Mouse (Mus musculus) liver, adult 2 months (tissue): Measurements from ENCODE around the gene Olfr51. TPM values are rescaled to one million over a fixed set of nuclear protein-coding genes. Genes with fewer than 3 reads are reported as not detected.

ENCODE experiments used
- DNase-seq: peaks from one replicate; pipeline ENCODE4 v3.0.0-alpha.2; 2011; ENCODE audit warnings: low read depth, low spot score; ENCODE audit errors: extremely low read depth
- H3K27ac ChIP-seq: fragments of 200-500 bp; replicated peaks from 2 replicates; pipeline ENCODE4 v1.5.1; 2012; ENCODE audit warnings: low read depth, mild to moderate bottlenecking, control low read depth, inconsistent platforms, low read length; ENCODE audit not compliant: insufficient read depth
- H3K27me3 ChIP-seq: fragments of 200-500 bp; 2 replicates; pipeline ENCODE4 v1.6.1; 2012; ENCODE audit warnings: mild to moderate bottlenecking, moderate library complexity, low read length, inconsistent platforms; ENCODE audit not compliant: control insufficient read depth, insufficient read depth
- H3K36me3 ChIP-seq: fragments of 200-500 bp; 2 replicates; pipeline ENCODE4 v1.6.1; 2012; ENCODE audit warnings: low read length, inconsistent platforms; ENCODE audit not compliant: control insufficient read depth, insufficient read depth
- H3K4me1 ChIP-seq: fragments of 200-500 bp; 2 replicates; pipeline ENCODE4 v1.6.1; 2011; ENCODE audit warnings: low read length; ENCODE audit not compliant: control insufficient read depth, insufficient read depth
- H3K4me3 ChIP-seq: fragments of 200-500 bp; 2 replicates; pipeline ENCODE4 v1.5.1; 2011; ENCODE audit warnings: low read depth, mild to moderate bottlenecking, control low read depth, low read length, moderate library complexity; ENCODE audit not compliant: insufficient read depth
- H3K79me2 ChIP-seq: fragments of 200-500 bp; 2 replicates; pipeline ENCODE4 v1.6.1; 2012; ENCODE audit warnings: inconsistent platforms, mild to moderate bottlenecking, low read length, moderate library complexity; ENCODE audit not compliant: control insufficient read depth, insufficient read depth
- H3K9ac ChIP-seq: fragments of 200-500 bp; 2 replicates; pipeline ENCODE4 v1.6.1; 2012; ENCODE audit warnings: low read depth, mild to moderate bottlenecking, control low read depth, inconsistent platforms, low read length
- CTCF ChIP-seq: fragments of 200-500 bp; IDR thresholded peaks from 2 replicates; pipeline ENCODE4 v1.5.1; 2011; ENCODE audit warnings: low read depth, low read length, control low read depth
- POLR2A ChIP-seq: fragments of 200-500 bp; IDR thresholded peaks from 2 replicates; pipeline ENCODE4 v1.6.1; 2011; ENCODE audit warnings: low read length, control low read depth; ENCODE audit not compliant: insufficient read depth; ENCODE audit errors: extremely low read depth
- WGBS: fragments of 180-500 bp; shearing (Covaris S2); methylation state at CpG from one replicate; pipeline ENCODE4 v1.1.7; 2018; 5-methylcytosine and 5-hydroxymethylcytosine counted together
- polyA plus RNA-seq: library from polyadenylated mRNA; depleted of rRNA; stranded (reverse); fragments of >200 nt; gene quantifications from 2 replicates; pipeline ENCODE4 v1.2.3, GENCODE M21; 2012; rRNA removed
- total RNA-seq: library from RNA; depleted of rRNA; stranded (reverse); fragments of >200 nt; gene quantifications from 2 replicates; pipeline ENCODE4 v1.2.3, GENCODE M21; 2014; rRNA removed

The Olfr51 gene
- not detected in 2 replicates for total RNA-seq
- not detected in 2 replicates for polyA plus RNA-seq

GRCm38 (mm10) chr11:51003296-51003695, at the start of gene Olfr51:
Olfr51 (plus strand) TSS chr11:51003596.
- TF ChIP-seq POLR2A (no peak), CTCF (no peak)
- no peak for DNase-seq
- Histone ChIP-seq H3K4me1 (no peaks in the 10 kb centered on the region), H3K79me2 (no peaks in the 10 kb centered on the region), H3K27ac (no peak within 1 kb of the TSS), H3K9ac (no peak within 1 kb of the TSS), H3K4me3 (no peak within 1 kb of the TSS), H3K27me3 (no peaks in the 10 kb centered on the region), H3K36me3 (no peaks in the 10 kb centered on the region)
- WGBS: 71% methylated on average over 5 of the region's 5 CpGs

- WGBS: 77% methylated on average over 6 of the region's 6 CpGs
- H3K27me3 ChIP-seq: no peaks in the 10 kb centered on the region
Measured at GRCm38 (mm10) chr11:50953665-50954064, 49.7 kb upstream of the Olfr51 start, which contains the start of gene Prop1. Prop1 (minus strand) TSS chr11:50953765.

GRCm38 (mm10) chr11:50964886-50965285, 38.5 kb upstream of the Olfr51 start:
- Histone ChIP-seq H3K4me1 (no peaks in the 10 kb centered on the region), H3K27me3 (no peaks in the 10 kb centered on the region), H3K36me3 (no peaks in the 10 kb centered on the region), H3K79me2 (no peaks in the 10 kb centered on the region), H3K27ac (no peak overlapping the region), H3K9ac (no peak overlapping the region), H3K4me3 (no peak overlapping the region)
- DNase-seq: no peak
- TF ChIP-seq POLR2A (no peak), CTCF (no peak)
- 71% methylated on average over 2 of the region's 2 CpGs for WGBS

More at GRCm38 (mm10) chr11:50953665-50954064, 49.7 kb upstream of the Olfr51 start, which contains the start of gene Prop1:
- Histone ChIP-seq H3K79me2 (no peaks in the 10 kb centered on the region), H3K9ac (no peak within 1 kb of the TSS), H3K4me3 (no peak within 1 kb of the TSS), H3K4me1 (no peaks in the 10 kb centered on the region), H3K27ac (no peak within 1 kb of the TSS), H3K36me3 (no peaks in the 10 kb centered on the region)
- no peak for DNase-seq
- no peak for TF ChIP-seq CTCF
- no peak for TF ChIP-seq POLR2A

DNA sequence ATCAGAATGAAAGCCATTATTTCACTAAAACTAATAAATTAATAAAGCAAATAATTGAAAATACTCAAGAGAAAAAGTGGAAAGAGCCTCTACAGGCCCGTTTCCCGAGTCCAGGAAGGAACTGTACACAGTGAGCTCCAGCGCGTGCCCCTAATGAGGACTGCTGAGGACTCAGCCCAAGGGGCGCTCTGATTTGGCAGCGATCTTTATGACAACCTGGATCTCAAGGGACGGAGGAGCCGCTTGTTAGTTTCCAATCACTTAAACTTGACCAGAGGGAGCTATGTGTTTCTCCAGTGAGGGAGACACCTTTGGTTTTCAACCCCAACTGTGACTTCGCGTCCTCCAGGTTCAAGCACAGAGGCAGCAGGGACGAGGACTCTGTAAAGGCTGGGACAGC, 37.2 kb upstream of the Olfr51 start, which contains the start of gene Olfr1378:
Gene Olfr1378, plus strand, starts transcription at position 301 of the 400 bp plus-strand sequence.
- Histone ChIP-seq H3K36me3 (no peaks in the 10 kb centered on the region), H3K27ac (no peak within 1 kb of the TSS), H3K27me3 (no peaks in the 10 kb centered on the region), H3K4me3 (no peak within 1 kb of the TSS), H3K4me1 (no peaks in the 10 kb centered on the region), H3K9ac (no peak within 1 kb of the TSS), H3K79me2 (no peaks in the 10 kb centered on the region)
- TF ChIP-seq CTCF: no peak
- TF ChIP-seq POLR2A: no peak
- WGBS: 85% methylated on average over 11 of the region's 11 CpGs
- DNase-seq: no peak

GRCm38 (mm10) chr11:50977216-50977615, 26.2 kb upstream of the Olfr51 start:
- H3K4me1 ChIP-seq: no peaks in the 10 kb centered on the region
- H3K27ac ChIP-seq: no peak overlapping the region
- H3K27me3 ChIP-seq: 0 out of 2 replicates have a peak, but pooled peaks cover 2% of the 10 kb centered on the region
- H3K9ac ChIP-seq: no peak overlapping the region
- WGBS: 67% methylated on average over 4 of the region's 4 CpGs
- H3K36me3 ChIP-seq: no peaks in the 10 kb centered on the region
- H3K4me3 ChIP-seq: no peak overlapping the region
- DNase-seq: no peak
- no peaks in the 10 kb centered on the region for H3K79me2 ChIP-seq
- TF ChIP-seq CTCF: peak; percentile 24; the same call in 1 of the 2 replicates
- TF ChIP-seq POLR2A: no peak

- no peak within 1 kb of the TSS for H3K27ac ChIP-seq
- WGBS: 74% methylated on average over 5 of the region's 5 CpGs
- H3K36me3 ChIP-seq: no peaks in the 10 kb centered on the region
- no peaks in the 10 kb centered on the region for H3K4me1 ChIP-seq
- H3K4me3 ChIP-seq: no peak within 1 kb of the TSS
- no peak for DNase-seq
- H3K9ac ChIP-seq: no peak within 1 kb of the TSS
- H3K27me3 ChIP-seq: 0 out of 2 replicates have a peak, but pooled peaks cover 2% of the 10 kb centered on the region
- H3K79me2 ChIP-seq: no peaks in the 10 kb centered on the region
- TF ChIP-seq CTCF: no peak
- TF ChIP-seq POLR2A: no peak
Measured at GRCm38 (mm10) chr11:50981667-50982066, 21.7 kb upstream of the Olfr51 start, which contains the start of gene Olfr1377. Olfr1377 (plus strand) TSS chr11:50981967.
